ENCODE assay signal across 29 mouse cellular contexts in the genomic region with DNA sequence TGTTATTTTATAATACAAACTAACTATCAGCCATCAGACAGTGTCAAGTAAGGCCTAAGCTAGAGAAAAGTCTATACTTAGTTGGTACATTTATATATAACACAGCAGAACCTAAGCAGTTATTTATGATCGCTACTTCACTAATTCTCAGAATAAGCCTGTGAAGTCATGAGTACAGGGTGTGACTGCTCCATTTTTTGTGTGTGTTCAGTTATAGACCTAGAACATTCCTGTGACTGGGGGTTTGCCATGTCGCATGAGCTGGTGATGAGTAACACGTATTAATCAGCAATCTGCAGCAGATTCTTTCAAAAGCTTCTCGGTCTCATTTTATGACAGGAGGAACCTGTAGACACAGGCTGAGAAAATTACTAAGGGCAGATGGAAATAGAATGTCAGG. TPM values are rescaled to one million over a fixed set of nuclear protein-coding genes. Genes with fewer than 3 reads are reported as not detected.
DNase-seq lines count a peak whose midpoint lies in the region; ATAC-seq and TF ChIP-seq lines count a peak whose summit lies in the region.
"Had no signal": no experiment of that assay in that cellular context is flagged by ENCODE, and none has a peak within 500 bp of the region (broad histone marks: within the 10 kb centered on the region; RNA-seq: fewer than 3 reads in every experiment).

No protein-coding gene starts in this region.

- no peak for DNase-seq in gastrocnemius, adult 2 months
- no peak for DNase-seq in gastrocnemius, postnatal 4 days (ENCODE audit: low spot score in 2 of 2)
- DNase-seq in left cerebral cortex, adult 11 months (ENCODE audit: low spot score), result peak; percentile 10
- no peak for DNase-seq in left cerebral cortex, adult 2 months (ENCODE audit: extremely low spot score in 1 of 2, low spot score in 2 of 2)
- DNase-seq in Muller cell, postnatal 12 days (ENCODE audit: inconsistent ontology term), result peak; percentile 22
- peak; percentile 10 to 16 for DNase-seq in left cerebral cortex, postnatal 36 days (ENCODE audit: low spot score in 2 of 2)
- DNase-seq: adrenal gland, adult 2 months; cerebellum, adult 11-12 months; cerebellum, postnatal 14 days; forebrain, postnatal 0 days; gastrocnemius, postnatal 25 days; kidney, adult 9 months; kidney, postnatal 14 days; layer of hippocampus, postnatal 36 days; liver, postnatal 0 days; retina, postnatal 1 day; thymus, postnatal 25 days had no signal

- H3K27ac ChIP-seq in gastrocnemius, adult 2 months, result peak overlapping the region; percentile 65
- H3K27ac ChIP-seq in left cerebral cortex, adult 2 months, result no peak overlapping the region
- H3K27ac ChIP-seq in intestine, postnatal 0 days (ENCODE audit: low read depth, low read length), result no peak overlapping the region
- no peak overlapping the region for H3K27ac ChIP-seq in midbrain, embryonic 16.5 days (ENCODE audit: low read length)
- H3K27ac ChIP-seq: embryonic facial prominence, embryonic 12.5 days; intestine, embryonic 15.5 days; macrophage; midbrain, embryonic 15.5 days; neural tube, embryonic 13.5 days had no signal

- WGBS in intestine, postnatal 0 days, result 70% methylated on average over 4 of the region's 4 CpGs
- 91% methylated on average over 4 of the region's 4 CpGs for WGBS in midbrain, embryonic 16.5 days

- no peak overlapping the region for H3K9ac ChIP-seq in intestine, postnatal 0 days (ENCODE audit: low read depth, low read length)
- no peak overlapping the region for H3K9ac ChIP-seq in midbrain, embryonic 16.5 days (ENCODE audit: low read depth, low read length)
- H3K9ac ChIP-seq: embryonic facial prominence, embryonic 12.5 days; forebrain, postnatal 0 days; heart, embryonic 12.5 days; intestine, embryonic 15.5 days; liver, postnatal 0 days; midbrain, embryonic 15.5 days; neural tube, embryonic 13.5 days had no signal

- intact Hi-C loops in gastrocnemius, adult 2 months (cut with DNase I), result no loop called here
- intact Hi-C loops in left cerebral cortex, adult 2 months (cut with DNase I), result loop anchor here (2.0 to 10.0 kb wide), 3 partner anchors 269 to 503 kb away; no protein-coding TSS in a partner anchor
- intact Hi-C loops in left cerebral cortex, postnatal 36 days (cut with DNase I), result no loop called here

- H3K36me3 ChIP-seq in intestine, postnatal 0 days (ENCODE audit: control insufficient read depth, insufficient read depth), result no peaks in the 10 kb centered on the region
- no peaks in the 10 kb centered on the region for H3K36me3 ChIP-seq in midbrain, embryonic 16.5 days (ENCODE audit: control insufficient read depth, insufficient read depth, low read length)
- H3K36me3 ChIP-seq: embryonic facial prominence, embryonic 12.5 days; heart, embryonic 12.5 days; intestine, embryonic 15.5 days; midbrain, embryonic 15.5 days; neural tube, embryonic 13.5 days had no signal

- H3K27me3 ChIP-seq in intestine, postnatal 0 days (replicated peaks; ENCODE audit: control insufficient read depth, insufficient read depth, low read length), result no peaks in the 10 kb centered on the region
- no peaks in the 10 kb centered on the region for H3K27me3 ChIP-seq in midbrain, embryonic 16.5 days (ENCODE audit: control insufficient read depth, insufficient read depth, low read depth, low read length)
- H3K27me3 ChIP-seq: embryonic facial prominence, embryonic 12.5 days; heart, embryonic 12.5 days; intestine, embryonic 15.5 days; midbrain, embryonic 15.5 days; neural tube, embryonic 13.5 days had no signal

- no peak overlapping the region for H3K4me3 ChIP-seq in gastrocnemius, adult 2 months
- H3K4me3 ChIP-seq in left cerebral cortex, adult 2 months, result no peak overlapping the region
- no peak overlapping the region for H3K4me3 ChIP-seq in intestine, postnatal 0 days (ENCODE audit: low read depth, low read length)
- H3K4me3 ChIP-seq in midbrain, embryonic 16.5 days (ENCODE audit: low read depth, low read length), result no peak overlapping the region
- H3K4me3 ChIP-seq: embryonic facial prominence, embryonic 12.5 days; heart, embryonic 12.5 days; intestine, embryonic 15.5 days; midbrain, embryonic 15.5 days; myocyte; neural tube, embryonic 13.5 days had no signal

- H3K4me1 ChIP-seq in intestine, postnatal 0 days (replicated peaks; ENCODE audit: control insufficient read depth, insufficient read depth, low read length), result no peaks in the 10 kb centered on the region
- no peaks in the 10 kb centered on the region for H3K4me1 ChIP-seq in midbrain, embryonic 16.5 days (ENCODE audit: control insufficient read depth, insufficient read depth, low read length)
- H3K4me1 ChIP-seq: heart, embryonic 12.5 days; intestine, embryonic 15.5 days; midbrain, embryonic 15.5 days had no signal

- ATAC-seq in intestine, postnatal 0 days, result no peak
- ATAC-seq in midbrain, embryonic 16.5 days, result no peak
- ATAC-seq: forebrain, postnatal 0 days; hindbrain, embryonic 16.5 days; intestine, embryonic 15.5 days; liver, postnatal 0 days; lung, postnatal 0 days; midbrain, embryonic 15.5 days had no signal

- H3K9me3 ChIP-seq in intestine, postnatal 0 days (ENCODE audit: control insufficient read depth), result no peaks in the 10 kb centered on the region
- H3K9me3 ChIP-seq in midbrain, embryonic 16.5 days (replicated peaks; ENCODE audit: control insufficient read depth, low read length, poor library complexity, severe bottlenecking), result no peaks in the 10 kb centered on the region
- H3K9me3 ChIP-seq: embryonic facial prominence, embryonic 12.5 days; heart, embryonic 12.5 days; intestine, embryonic 15.5 days; midbrain, embryonic 15.5 days; neural tube, embryonic 13.5 days had no signal

- no peak overlapping the region for H3K4me2 ChIP-seq in intestine, postnatal 0 days (replicated peaks; ENCODE audit: low read depth)
- H3K4me2 ChIP-seq in midbrain, embryonic 16.5 days (ENCODE audit: low read length), result no peak overlapping the region
- H3K4me2 ChIP-seq: embryonic facial prominence, embryonic 12.5 days; heart, embryonic 12.5 days; intestine, embryonic 15.5 days; liver, embryonic 11.5 days; midbrain, embryonic 15.5 days; neural tube, embryonic 13.5 days had no signal

- no peak for TF ChIP-seq CTCF in gastrocnemius, adult 2 months (IDR thresholded peaks at IDR 0.05)
- no peak for TF ChIP-seq CTCF in left cerebral cortex, adult 2 months (IDR thresholded peaks at IDR 0.05)
- no peak for TF ChIP-seq CTCF in intestine, postnatal 0 days (IDR thresholded peaks at IDR 0.05; ENCODE audit: low read depth)

RNA-seq across cellular contexts. Expression of gene Lama2, which starts 34.6 kb away (rescaled TPM):
- total RNA-seq in gastrocnemius, adult 2 months (2021), result 10 to 100 TPM; 46.0 to 56.1 TPM
- 100 to 1,000 TPM; 227 to 259 TPM for total RNA-seq in gastrocnemius, postnatal 4 days (2021)
- total RNA-seq in left cerebral cortex, adult 2 months (2021), result 10 to 100 TPM in 1 of 2 experiments, 1 to 10 TPM in 1; 7.2 to 11.6 TPM
- 1 to 10 TPM; 7.4 to 7.8 TPM for total RNA-seq in left cerebral cortex, postnatal 36 days (2021)
- 6.3 and 6.9 TPM in 2 replicates for polyA plus RNA-seq in intestine, postnatal 0 days (2015; fragmentation: Nextera tagmentation; extraction: Ambion mirVana)
- 3.8 and 3.9 TPM in 2 replicates for polyA plus RNA-seq in midbrain, embryonic 16.5 days (2015; fragmentation: Nextera tagmentation; extraction: Ambion mirVana)
- polyA plus RNA-seq: macrophage had no signal

Comparison
In these comparisons a context has a peak if more than half of its experiments do, and no peak if none do; other contexts are left out.
1. DNase-seq: peak in left cerebral cortex, adult 11 months (single experiment), Muller cell, postnatal 12 days (single experiment) and left cerebral cortex, postnatal 36 days (2 of 2); none in gastrocnemius, adult 2 months (single experiment), gastrocnemius, postnatal 4 days (0 of 2) and left cerebral cortex, adult 2 months (0 of 2).